Mouse (Mus musculus) liver, embryonic 15.5 days (tissue): ENCODE data around the gene Wapl. TPM values are rescaled to one million over a fixed set of nuclear protein-coding genes. Genes with fewer than 3 reads are reported as not detected.

Experiments
- ATAC-seq: fragments of 200-750 bp; cut with Nextera tagmentation; 2 replicates; pipeline ENCODE4 v1.8.0; 2017; ENCODE audit warnings: moderate number of reproducible peaks, mild to moderate bottlenecking, moderate library complexity; ENCODE audit not compliant: insufficient read depth
- H3K27ac ChIP-seq: fragments of 300-500 bp; sonication (generic); replicated peaks from 2 replicates; pipeline ENCODE4 v1.5.1; 2015; ENCODE audit warnings: mild to moderate bottlenecking, inconsistent platforms
- H3K27me3 ChIP-seq: fragments of 300-500 bp; sonication (generic); 2 replicates; pipeline ENCODE4 v1.6.1; 2015; ENCODE audit warnings: mild to moderate bottlenecking, inconsistent platforms
- H3K36me3 ChIP-seq: fragments of 300-500 bp; sonication (generic); replicated peaks from 2 replicates; pipeline ENCODE4 v1.6.1; 2015; ENCODE audit warnings: moderate library complexity, mild to moderate bottlenecking, inconsistent platforms
- H3K4me1 ChIP-seq: fragments of 300-500 bp; sonication (generic); replicated peaks from 2 replicates; pipeline ENCODE4 v1.6.1; 2015; ENCODE audit warnings: inconsistent platforms
- H3K4me2 ChIP-seq: fragments of 300-500 bp; sonication (generic); 2 replicates; pipeline ENCODE4 v1.6.1; 2015; ENCODE audit warnings: moderate library complexity, mild to moderate bottlenecking, inconsistent platforms
- H3K4me3 ChIP-seq: fragments of 300-500 bp; sonication (generic); replicated peaks from 2 replicates; pipeline ENCODE4 v1.5.1; 2015; ENCODE audit warnings: mild to moderate bottlenecking, inconsistent platforms
- H3K9ac ChIP-seq: fragments of 300-500 bp; sonication (generic); 2 replicates; pipeline ENCODE4 v1.6.1; 2015; ENCODE audit warnings: moderate library complexity, mild to moderate bottlenecking, inconsistent platforms
- H3K9me3 ChIP-seq: fragments of 300-500 bp; sonication (generic); replicated peaks from 2 replicates; pipeline ENCODE4 v1.6.1; 2016; ENCODE audit warnings: inconsistent platforms
- WGBS: fragments of 180-500 bp; shearing (Covaris S2); methylation state at CpG from one replicate; pipeline ENCODE4 v1.1.7; 2015; ENCODE audit warnings: mixed read lengths; ENCODE audit not compliant: insufficient replicate concordance; 5-methylcytosine and 5-hydroxymethylcytosine counted together
- polyA plus RNA-seq: library from polyadenylated mRNA; unstranded; fragments of >200 nt; fragmentation: Nextera tagmentation; extraction: Ambion mirVana; gene quantifications from 2 replicates; pipeline ENCODE4 v1.2.1, GENCODE M21; 2015

Wapl gene
- polyA plus RNA-seq, 1 experiment from 2014 or later = 22.9 TPM

DNA sequence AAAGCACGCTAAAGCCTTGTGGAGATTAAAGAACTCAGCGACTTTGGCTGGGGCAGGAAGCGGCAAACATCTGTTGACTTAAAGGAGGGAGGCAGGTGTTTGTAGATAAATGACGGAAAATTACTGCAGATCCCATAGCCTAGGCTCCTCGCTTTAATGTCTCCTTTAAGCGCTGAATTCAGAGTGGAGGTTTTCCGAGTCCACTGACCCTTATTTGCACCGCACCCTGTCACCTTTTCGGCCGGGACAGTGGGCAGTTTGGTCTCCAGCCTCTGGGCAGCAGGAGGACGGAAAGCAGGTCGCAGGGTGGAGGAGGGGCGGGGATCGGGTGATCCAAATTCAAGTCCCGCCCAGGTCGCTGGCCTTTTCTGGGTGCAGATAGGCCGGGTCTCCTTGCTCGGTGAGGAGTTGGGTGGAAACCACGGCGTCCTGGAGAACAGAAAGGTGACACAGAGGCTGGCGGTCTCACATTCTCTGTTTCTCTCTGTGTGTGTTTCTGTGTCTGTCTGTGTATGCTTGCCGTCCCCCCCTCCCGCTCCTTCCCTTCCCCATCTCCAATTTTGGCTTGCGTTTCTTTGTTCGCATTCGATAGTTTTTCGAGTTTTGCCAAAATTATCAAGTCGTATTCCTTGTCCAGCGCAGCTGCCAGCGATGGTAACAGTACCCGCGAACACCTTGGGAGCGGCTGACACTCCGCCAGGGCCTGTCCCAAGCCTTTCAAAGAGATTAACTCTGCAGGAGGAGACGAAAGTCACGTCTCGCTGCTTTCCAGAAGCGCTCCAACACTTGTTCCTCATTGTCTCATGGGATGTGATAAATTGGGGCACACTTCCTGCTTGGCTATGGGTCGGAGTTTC lies 11.9 kb upstream of the Wapl start:
- peak overlapping the region; percentile 91 for H3K4me2 ChIP-seq
- under 1% methylated on average over 39 of the region's 39 CpGs for WGBS

DNA sequence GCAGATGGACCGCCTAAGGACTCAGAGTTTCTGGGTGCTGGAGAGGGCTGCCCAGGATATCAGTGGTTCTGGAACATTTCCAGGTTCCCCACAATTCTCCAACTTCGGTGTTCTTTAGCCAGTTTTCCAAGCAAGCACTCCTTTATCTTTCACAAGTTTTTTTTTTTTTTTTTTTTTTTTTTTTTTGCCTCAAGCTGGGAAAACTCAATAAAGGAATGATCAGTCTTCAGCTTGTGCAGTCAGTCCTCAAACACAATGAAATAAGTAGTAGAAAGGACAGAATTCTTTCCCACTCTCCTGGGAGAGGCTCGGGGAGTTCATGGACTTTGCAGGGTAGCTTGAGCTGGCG lies 11.3 kb upstream of the Wapl start:
- no peak for ATAC-seq
- Histone ChIP-seq H3K9me3 (no peaks in the 10 kb centered on the region), H3K27me3 (no peaks in the 10 kb centered on the region), H3K27ac (peak overlapping the region; percentile 100), H3K4me1 (peaks cover 45% of the 10 kb centered on the region), H3K4me3 (peak overlapping the region; percentile 69), H3K9ac (peak overlapping the region; percentile 80), H3K4me2 (peak overlapping the region; percentile 91), H3K36me3 (no peaks in the 10 kb centered on the region)
- WGBS = 12% methylated on average over 4 of the region's 4 CpGs

More for the DNA sequence above, 11.9 kb upstream of the Wapl start:
- H3K9ac ChIP-seq = peak overlapping the region; percentile 80
- peak overlapping the region; percentile 69 for H3K4me3 ChIP-seq
- no peaks in the 10 kb centered on the region for H3K36me3 ChIP-seq
- peaks cover 45% of the 10 kb centered on the region for H3K4me1 ChIP-seq
- ATAC-seq = peak; percentile 81
- H3K27me3 ChIP-seq = no peaks in the 10 kb centered on the region
- peak overlapping the region; percentile 100 for H3K27ac ChIP-seq
- no peaks in the 10 kb centered on the region for H3K9me3 ChIP-seq

DNA sequence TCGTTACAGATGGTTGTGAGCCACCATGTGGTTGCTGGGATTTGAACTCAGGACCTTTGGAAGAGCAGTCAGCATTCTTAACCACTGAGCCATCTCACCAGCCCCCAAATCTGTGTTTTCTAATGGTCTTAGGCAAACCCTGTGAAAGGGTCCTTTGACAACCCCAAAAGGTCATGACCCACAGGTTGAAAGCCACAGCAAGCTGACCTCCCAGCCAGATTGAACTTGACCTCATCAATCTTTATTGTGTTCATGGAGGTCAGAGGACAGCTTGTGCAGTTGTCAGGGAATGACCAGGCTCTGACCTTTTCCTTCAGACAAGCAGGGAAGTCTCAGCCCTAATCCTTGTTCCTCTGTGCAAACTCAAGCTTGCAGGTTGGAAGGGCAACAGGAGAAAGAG lies 10.3 kb upstream of the Wapl start:
- no peaks in the 10 kb centered on the region for H3K9me3 ChIP-seq
- no peak overlapping the region for H3K9ac ChIP-seq
- peak overlapping the region; percentile 91; the same call in 1 of the 2 replicates for H3K4me2 ChIP-seq
- no peak for ATAC-seq
- H3K27ac ChIP-seq = peak overlapping the region; percentile 100
- WGBS = 88% methylated on average over 1 of the region's 1 CpGs
- no peaks in the 10 kb centered on the region for H3K36me3 ChIP-seq
- peaks cover 47% of the 10 kb centered on the region for H3K4me1 ChIP-seq
- H3K27me3 ChIP-seq = no peaks in the 10 kb centered on the region
- H3K4me3 ChIP-seq = peak overlapping the region; percentile 69; the same call in 1 of the 2 replicates

DNA sequence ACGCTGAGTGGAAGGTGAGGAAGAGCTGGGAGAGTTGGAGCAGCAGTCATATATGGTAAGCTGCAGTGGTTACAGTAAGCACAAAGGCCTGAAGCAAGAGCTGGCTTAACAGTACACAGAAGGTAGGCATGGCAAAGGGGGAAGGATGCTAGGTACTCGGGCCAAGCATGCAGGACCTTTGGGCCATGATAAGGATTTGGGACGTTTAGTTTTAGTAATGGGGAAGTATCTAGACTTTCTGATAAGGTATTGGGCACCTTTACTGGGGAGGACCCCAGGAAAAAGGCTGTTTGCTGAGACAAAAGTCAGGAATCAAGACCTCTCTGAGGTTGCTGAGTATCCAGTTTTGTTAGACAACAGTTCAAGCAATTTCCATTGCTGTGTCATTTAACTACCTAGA lies 4.6 kb upstream of the Wapl start:
- Histone ChIP-seq H3K4me1 (peaks cover 46% of the 10 kb centered on the region), H3K4me3 (no peak overlapping the region), H3K27me3 (no peaks in the 10 kb centered on the region), H3K9me3 (no peaks in the 10 kb centered on the region), H3K27ac (no peak overlapping the region), H3K9ac (no peak overlapping the region), H3K4me2 (no peak overlapping the region), H3K36me3 (no peaks in the 10 kb centered on the region)
- no peak for ATAC-seq
- 10% methylated on average over 3 of the region's 3 CpGs for WGBS

- no peak overlapping the region for H3K4me2 ChIP-seq
- 49% methylated on average over 2 of the region's 2 CpGs for WGBS
- H3K4me3 ChIP-seq = no peak overlapping the region
- peak overlapping the region; percentile 41; the same call in 1 of the 2 replicates for H3K27ac ChIP-seq
- H3K36me3 ChIP-seq = no peaks in the 10 kb centered on the region
- H3K9me3 ChIP-seq = no peaks in the 10 kb centered on the region
- no peaks in the 10 kb centered on the region for H3K27me3 ChIP-seq
- H3K9ac ChIP-seq = no peak overlapping the region
- peaks cover 42% of the 10 kb centered on the region for H3K4me1 ChIP-seq
- ATAC-seq = no peak
Observed at GRCm38 (mm10) chr14:34670256-34670655, 3.5 kb upstream of the Wapl start.

- no peaks in the 10 kb centered on the region for H3K27me3 ChIP-seq
- H3K4me2 ChIP-seq = peak overlapping the region; percentile 64
- peak; percentile 55 for ATAC-seq
- peak overlapping the region; percentile 99 for H3K9ac ChIP-seq
- peak overlapping the region; percentile 93 for H3K4me3 ChIP-seq
- H3K36me3 ChIP-seq = peaks cover 24% of the 10 kb centered on the region
- under 1% methylated on average over 52 of the region's 52 CpGs for WGBS
- peak overlapping the region; percentile 97 for H3K27ac ChIP-seq
- no peaks in the 10 kb centered on the region for H3K9me3 ChIP-seq
- peaks cover 43% of the 10 kb centered on the region for H3K4me1 ChIP-seq
Observed at GRCm38 (mm10) chr14:34674229-34674791, 582 bp downstream of the Wapl start.

DNA sequence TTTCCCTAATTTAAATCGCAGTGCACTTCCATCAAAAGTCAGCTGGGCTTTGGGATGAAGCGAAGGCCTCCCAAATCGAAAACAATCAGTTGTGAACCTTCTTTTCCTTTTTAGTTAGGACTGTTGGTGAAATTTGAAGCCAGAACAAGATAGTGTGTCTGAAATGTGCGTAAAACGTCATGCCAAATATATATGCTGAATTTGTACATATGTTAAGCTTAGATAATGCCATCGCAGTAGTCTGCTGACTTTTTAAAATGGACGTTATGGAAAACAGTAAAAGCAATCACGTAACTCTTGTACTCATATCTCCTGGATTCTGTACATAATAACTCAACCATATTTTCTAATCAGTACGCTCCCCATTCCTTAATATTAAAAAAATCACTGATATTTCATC lies 1.2 kb downstream of the Wapl start:
- 9% methylated on average over 9 of the region's 9 CpGs for WGBS
- ATAC-seq = no peak
- Histone ChIP-seq H3K27me3 (no peaks in the 10 kb centered on the region), H3K9ac (peak overlapping the region; percentile 99), H3K36me3 (peaks cover 28% of the 10 kb centered on the region), H3K4me1 (peaks cover 40% of the 10 kb centered on the region), H3K9me3 (no peaks in the 10 kb centered on the region), H3K4me3 (peak overlapping the region; percentile 93), H3K27ac (peak overlapping the region; percentile 97), H3K4me2 (peak overlapping the region; percentile 64)

DNA sequence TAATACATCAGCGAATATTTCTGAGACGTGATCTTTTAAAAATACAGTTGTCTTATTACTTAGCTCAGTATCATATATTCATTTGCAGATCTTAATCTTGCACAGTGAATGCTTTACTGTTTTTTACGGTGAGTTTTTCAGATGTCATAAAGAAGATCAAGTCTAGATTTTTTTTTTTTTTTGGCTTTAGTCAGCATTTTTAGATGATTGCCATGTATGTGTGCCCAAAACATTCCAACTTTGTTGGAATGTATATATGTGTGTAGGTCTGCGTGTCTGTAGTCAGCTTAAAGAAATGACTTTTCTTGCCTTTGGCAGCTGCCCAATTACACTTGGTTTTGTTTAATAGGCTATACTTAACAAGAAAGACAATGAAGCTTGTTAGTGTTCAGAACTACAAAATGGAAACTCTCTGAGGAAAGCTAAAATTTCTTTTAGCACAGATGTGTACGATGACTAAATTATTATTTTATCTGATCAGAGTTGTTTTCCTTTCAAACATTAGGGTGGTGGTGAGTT lies 1.7 kb downstream of the Wapl start:
- H3K4me1 ChIP-seq = peaks cover 35% of the 10 kb centered on the region
- peaks cover 29% of the 10 kb centered on the region for H3K36me3 ChIP-seq
- H3K27ac ChIP-seq = peak overlapping the region; percentile 60
- no peaks in the 10 kb centered on the region for H3K27me3 ChIP-seq
- 33% methylated on average over 5 of the region's 5 CpGs for WGBS
- ATAC-seq = no peak
- H3K9me3 ChIP-seq = no peaks in the 10 kb centered on the region
- peak overlapping the region; percentile 93 for H3K4me3 ChIP-seq
- peak overlapping the region; percentile 64 for H3K4me2 ChIP-seq
- peak overlapping the region; percentile 39 for H3K9ac ChIP-seq

DNA sequence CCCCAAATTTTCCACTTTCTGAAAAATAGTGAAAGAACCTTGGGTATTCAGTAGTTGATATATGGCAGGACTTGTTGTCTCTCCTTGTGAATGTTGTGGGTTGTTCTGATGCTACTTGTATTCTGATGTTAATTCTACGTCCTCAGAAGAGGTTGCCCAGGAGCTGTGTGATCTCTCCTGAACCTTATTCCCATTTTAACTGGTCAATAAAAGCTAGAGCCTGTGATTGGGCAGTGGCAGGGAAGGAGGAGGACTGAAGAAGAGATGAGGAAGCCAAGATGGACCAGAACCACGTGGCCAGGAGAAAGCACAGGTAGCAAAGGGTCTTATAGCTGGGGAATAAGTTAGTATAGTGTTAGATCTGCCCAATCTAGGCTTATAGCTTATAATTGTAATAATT lies 7.1 kb downstream of the Wapl start:
- peaks cover 42% of the 10 kb centered on the region for H3K4me1 ChIP-seq
- no peak overlapping the region for H3K4me2 ChIP-seq
- WGBS = 77% methylated on average over 2 of the region's 2 CpGs
- H3K27me3 ChIP-seq = no peaks in the 10 kb centered on the region
- H3K27ac ChIP-seq = no peak overlapping the region
- no peak overlapping the region for H3K4me3 ChIP-seq
- no peak overlapping the region for H3K9ac ChIP-seq
- H3K9me3 ChIP-seq = no peaks in the 10 kb centered on the region
- peaks cover 68% of the 10 kb centered on the region for H3K36me3 ChIP-seq
- ATAC-seq = no peak

DNA sequence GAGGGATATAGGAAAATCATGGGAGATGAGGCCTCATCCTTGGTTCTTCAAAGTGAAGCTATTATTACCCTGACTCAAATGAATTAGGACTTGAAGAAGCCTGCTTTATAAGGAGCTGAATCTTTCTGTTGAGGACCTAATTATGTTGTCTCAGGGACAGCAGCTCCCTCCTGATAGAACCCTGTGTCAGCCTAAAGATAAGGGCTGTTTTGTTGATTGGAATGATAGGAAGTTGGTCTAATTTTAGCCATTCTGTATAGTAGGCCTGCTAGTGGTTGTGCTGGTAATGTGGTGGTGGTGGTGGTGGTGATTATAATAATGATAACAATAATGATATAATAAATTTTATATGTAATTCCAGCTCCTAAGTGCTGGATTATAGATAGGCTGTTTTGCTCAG lies 11.3 kb downstream of the Wapl start:
- Histone ChIP-seq H3K27me3 (no peaks in the 10 kb centered on the region), H3K27ac (no peak overlapping the region), H3K4me1 (peaks cover 38% of the 10 kb centered on the region), H3K9me3 (no peaks in the 10 kb centered on the region), H3K9ac (no peak overlapping the region), H3K36me3 (peaks cover 69% of the 10 kb centered on the region), H3K4me3 (no peak overlapping the region), H3K4me2 (no peak overlapping the region)
- ATAC-seq = 0 out of 2 replicates have a peak, but pooled peaks have one; percentile 42

GRCm38 (mm10) chr14:34693970-34694369 lies 20.2 kb downstream of the Wapl start:
- no peak overlapping the region for H3K4me3 ChIP-seq
- H3K27me3 ChIP-seq = no peaks in the 10 kb centered on the region
- H3K27ac ChIP-seq = no peak overlapping the region
- H3K9ac ChIP-seq = no peak overlapping the region
- no peak for ATAC-seq
- no peak overlapping the region for H3K4me2 ChIP-seq
- no peaks in the 10 kb centered on the region for H3K9me3 ChIP-seq
- 0 out of 2 replicates have a peak, but pooled peaks cover 4% of the 10 kb centered on the region for H3K4me1 ChIP-seq
- WGBS = 92% methylated on average over 4 of the region's 4 CpGs
- H3K36me3 ChIP-seq = peaks cover 67% of the 10 kb centered on the region
